Mouse (Mus musculus): ENCODE results near the gene Rtca.

Rtca gene

GRCm38 (mm10) chr3:116507772-116508351 is at the start of gene Rtca:
TSS of gene Rtca (minus strand) at chr3:116508208.
- peak; percentile 95 to 98 for DNase-seq (ENCODE audit: low spot score in 2 of 2)

- DNase-seq (ENCODE audit: low spot score in 2 of 2) = no peak
These were observed 43.4 kb upstream of the Rtca start for GRCm38 (mm10) chr3:116551362-116551761.

DNA sequence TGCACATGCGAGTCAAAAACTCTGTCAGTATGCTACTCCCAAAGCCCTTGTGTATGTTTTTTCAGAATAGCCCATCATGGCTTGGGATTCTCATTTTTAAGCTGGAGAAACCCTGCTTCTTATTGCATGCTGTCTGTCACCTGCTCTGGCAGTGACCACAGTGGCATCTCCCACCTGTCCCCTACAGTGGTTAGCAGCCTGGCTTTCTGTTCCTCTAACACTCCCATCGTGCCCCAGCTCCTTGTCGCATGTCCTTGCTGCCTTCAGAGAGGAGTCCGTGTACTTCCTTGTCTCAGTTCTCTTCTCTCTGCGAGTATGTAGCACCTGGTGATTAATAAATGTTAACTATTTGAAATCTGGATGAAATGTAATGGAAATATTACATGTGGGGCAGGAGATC is 39.4 kb upstream of the Rtca start:
- no peak for DNase-seq (ENCODE audit: low spot score in 2 of 2)

DNA sequence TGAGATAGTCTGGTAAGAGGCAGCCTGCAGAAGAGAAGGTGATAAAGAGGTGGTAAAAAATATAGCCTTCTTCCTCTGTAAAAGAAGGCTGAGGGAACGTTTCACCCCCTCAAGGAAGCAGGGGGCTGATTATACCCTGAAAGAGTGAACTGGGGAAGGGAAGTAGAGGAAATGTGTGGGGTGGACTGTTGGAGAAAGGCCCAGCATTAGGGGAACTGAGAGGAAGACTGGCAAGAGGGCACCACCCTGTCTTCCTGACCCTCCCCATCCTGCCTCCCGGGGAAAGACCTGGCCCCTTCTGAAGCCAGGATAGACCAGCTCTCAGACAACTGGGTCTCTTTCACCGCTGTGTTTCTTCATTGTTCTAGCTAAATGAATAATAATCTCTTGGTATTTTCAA is 34.5 kb upstream of the Rtca start:
- no peak for DNase-seq (ENCODE audit: low spot score in 2 of 2)

GRCm38 (mm10) chr3:116542070-116542469 is 34.1 kb upstream of the Rtca start:
- DNase-seq (ENCODE audit: low spot score in 2 of 2) = no peak

GRCm38 (mm10) chr3:116537200-116537573 is 29.2 kb upstream of the Rtca start:
- DNase-seq (ENCODE audit: low spot score in 2 of 2) = no peak

DNA sequence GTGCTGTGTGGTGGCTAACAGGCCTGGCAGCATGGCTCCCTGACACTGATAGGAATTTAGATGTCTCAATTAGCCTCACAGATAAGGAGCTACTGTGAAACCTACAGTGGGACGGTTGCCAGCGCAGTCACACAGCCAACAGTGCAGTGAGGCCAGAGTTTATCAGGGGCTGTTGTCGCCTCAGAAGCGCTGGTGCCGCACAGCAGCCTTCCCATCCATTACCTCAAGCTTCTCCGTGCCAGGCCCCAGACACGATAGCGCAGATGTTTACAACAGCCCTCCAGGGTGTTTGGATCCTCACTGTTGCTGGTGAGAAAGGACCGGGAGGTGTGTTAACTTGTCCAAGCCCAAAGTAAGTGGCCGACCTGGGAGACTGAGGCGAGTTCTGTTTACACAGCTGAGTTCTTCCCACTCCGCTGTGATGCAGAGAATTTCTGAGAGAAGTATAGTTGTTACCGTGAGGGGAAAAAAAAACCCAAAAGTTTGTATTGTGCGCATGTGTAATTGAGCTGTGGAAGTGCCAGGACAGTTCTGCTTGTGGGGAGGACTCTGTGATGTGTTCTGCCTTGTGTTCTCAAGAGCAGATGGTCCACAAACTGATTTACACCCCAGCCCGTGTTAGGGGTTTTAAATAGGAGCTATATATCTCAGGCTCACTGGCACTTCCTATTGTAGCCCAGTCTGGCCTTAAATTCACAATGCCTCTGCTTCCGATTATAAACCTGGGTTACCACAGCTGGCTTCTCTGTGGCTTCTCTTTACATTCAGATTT is 28.6 kb upstream of the Rtca start:
- no peak for DNase-seq (ENCODE audit: low spot score in 2 of 2)

GRCm38 (mm10) chr3:116530826-116531225 is 22.8 kb upstream of the Rtca start:
- DNase-seq (ENCODE audit: low spot score in 2 of 2) = no peak

DNA sequence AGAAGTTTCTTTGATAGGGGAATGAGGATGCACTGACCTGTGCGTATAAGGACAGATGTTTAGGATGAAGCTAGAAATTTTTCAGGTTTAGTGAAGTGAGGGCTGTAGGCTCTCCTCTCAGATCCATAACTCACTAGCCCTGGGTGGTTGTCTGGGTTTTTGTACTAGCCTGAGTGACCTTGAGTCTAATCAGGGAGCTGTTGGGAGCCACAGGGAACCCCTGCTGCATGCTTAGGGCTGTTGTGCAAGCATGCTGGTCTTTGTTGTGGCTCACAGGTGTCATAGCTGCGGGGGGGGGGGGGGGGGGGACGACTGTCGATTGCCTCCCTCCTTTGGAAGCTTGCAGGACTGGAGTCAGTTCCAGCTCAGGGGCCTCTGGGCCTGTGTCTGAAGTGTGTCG is 21.7 kb upstream of the Rtca start:
- DNase-seq (ENCODE audit: low spot score in 2 of 2) = no peak

DNA sequence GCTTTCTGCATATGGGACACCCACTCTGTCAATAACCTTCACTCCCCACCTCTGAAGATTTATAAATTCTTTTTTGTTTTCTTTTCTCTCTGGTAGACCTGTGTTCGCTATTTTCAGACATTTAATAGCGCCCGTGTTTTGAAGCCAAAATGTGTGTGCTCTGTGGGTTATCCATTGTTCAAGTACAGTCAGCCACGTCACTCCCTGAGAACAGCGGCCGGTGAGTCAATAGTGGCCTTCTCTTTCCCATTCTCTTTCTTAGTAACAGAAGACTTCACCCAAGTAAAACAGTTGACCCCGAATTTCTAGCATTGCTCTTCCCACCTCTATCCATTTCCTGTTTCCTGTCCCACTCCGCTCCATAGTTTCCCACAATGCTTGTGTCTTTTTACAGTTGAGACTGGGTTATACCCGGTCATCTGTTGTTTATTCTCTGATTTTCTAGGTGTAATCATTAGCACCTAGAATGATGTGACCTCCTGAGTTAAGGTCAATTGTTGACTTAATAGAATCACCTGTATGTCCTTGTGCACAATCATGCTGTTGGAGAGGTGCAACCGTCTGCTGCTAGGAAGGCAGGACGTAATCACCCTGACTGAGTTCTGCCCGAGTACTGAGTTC is 12.2 kb upstream of the Rtca start:
- DNase-seq (ENCODE audit: low spot score in 2 of 2) = no peak

DNA sequence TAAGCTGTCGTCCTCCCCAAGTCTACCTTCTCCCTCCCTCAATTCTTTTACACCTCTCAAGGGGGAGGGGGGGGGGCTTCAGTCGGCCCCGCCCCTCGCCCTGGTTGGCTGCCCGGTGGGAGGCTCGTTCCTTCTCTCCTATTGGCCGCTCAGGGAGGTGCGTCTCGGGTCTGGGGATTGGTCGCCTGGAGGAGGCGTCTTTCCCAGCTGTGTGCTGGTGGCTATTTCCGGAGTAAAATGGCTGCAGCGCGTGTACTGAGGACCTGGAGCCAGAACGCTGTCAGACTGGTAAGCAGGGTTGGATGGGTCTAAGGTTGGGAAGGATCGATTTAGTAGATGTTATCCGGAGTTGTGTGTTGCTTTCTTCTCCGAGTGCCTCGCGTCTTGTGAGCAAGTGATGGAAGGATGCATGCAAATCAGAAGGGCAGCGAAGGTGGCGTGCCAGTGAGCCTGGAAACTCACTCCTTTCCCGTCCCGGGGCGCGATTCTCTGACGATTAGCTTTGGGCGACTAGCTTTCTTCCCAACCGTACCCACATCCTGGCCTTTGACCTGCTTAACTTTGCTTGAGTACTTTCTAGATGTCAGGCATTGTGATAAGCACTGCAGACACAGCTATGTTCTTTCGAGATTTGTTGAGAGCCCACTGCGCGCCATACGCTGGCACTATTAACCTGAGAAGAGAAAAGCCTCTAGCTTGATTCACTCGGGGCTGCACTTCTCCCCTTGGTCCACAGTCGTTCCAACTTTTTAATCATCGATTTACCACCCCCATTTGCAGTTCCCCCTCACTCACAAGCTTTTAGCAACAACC is 5.1 kb upstream of the Rtca start, which contains the start of gene Dbt:
Dbt (plus strand) TSS at position 167 of the 813 bp plus-strand sequence.
- DNase-seq (ENCODE audit: low spot score in 2 of 2) = peak; percentile 60 to 87

GRCm38 (mm10) chr3:116512151-116512903 is 4.3 kb upstream of the Rtca start:
- no peak for DNase-seq (ENCODE audit: low spot score in 2 of 2)

DNA sequence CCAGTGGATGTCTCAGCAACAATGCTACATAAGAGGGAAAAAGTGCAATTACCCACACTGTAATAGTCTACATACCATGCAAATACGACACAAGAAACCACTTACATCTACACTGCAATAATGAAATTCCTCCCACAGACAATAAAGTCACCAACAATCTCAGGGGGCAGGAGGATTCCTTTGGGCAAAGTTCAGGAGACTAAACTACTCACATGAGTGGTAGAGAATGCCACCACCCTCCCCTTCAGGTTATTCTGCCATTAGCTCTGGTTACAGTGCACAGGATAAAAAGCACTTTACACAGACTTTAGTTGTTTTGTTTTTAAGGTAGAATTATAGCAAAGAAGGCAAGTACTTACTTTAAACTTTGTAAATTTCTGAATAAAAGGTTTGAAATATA is 12.3 kb downstream of the Rtca start:
- DNase-seq (ENCODE audit: low spot score in 2 of 2) = no peak

- no peak for DNase-seq (ENCODE audit: low spot score in 2 of 2)
These were observed 14.3 kb downstream of the Rtca start for GRCm38 (mm10) chr3:116493658-116494057.

DNA sequence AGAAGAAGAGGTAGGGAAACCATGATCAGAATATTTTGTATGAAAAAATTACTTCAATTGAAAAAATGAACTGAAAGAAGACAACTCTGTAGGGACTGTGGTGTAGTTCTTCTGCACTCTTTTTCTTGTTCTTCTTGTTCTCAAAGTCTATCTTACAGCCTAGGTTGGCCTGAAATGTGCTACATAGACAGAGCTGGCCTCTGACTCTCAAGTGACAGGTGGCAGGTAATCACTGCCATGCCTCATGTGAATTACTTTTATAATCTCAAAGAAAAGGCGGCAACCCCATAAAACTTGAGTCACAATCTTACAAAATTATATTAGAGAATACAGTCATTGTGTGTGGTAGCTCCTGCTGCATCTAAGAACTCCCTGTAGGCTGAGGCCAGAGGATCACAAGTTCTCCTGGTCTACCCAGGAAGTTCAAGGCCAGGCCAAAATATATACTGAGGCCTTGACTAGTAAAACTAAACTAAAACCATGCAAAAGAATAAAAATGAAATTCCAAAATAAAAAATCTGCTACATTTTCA is 16.0 kb downstream of the Rtca start:
- no peak for DNase-seq (ENCODE audit: low spot score in 2 of 2)

GRCm38 (mm10) chr3:116490920-116491319 is 17.1 kb downstream of the Rtca start:
- DNase-seq (ENCODE audit: low spot score in 2 of 2) = no peak

GRCm38 (mm10) chr3:116483271-116483670 is 24.7 kb downstream of the Rtca start:
- no peak for DNase-seq (ENCODE audit: low spot score in 2 of 2)

DNA sequence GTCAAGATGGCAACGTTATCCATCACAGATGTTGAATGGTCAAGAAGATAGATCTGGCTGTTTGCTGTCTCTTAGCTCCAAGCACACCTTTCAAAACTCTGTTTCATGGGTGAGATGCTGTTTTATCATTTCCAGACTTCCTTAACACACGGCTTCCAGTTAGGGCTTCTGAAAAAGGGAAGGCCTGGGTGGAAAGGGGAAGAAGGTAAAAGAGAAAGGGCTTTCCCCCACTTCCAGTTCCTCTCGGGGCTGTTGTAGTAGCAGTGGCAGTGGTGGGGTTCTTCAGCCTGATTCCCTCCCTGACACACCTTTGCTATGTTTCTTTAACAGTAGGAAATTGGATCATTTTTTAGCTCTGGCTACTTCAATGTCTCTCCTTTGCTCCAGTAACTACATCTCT is 25.3 kb downstream of the Rtca start:
- DNase-seq (ENCODE audit: low spot score in 2 of 2) = no peak

GRCm38 (mm10) chr3:116480937-116481336 is 27.1 kb downstream of the Rtca start:
- no peak for DNase-seq (ENCODE audit: low spot score in 2 of 2)

GRCm38 (mm10) chr3:116480119-116480518 is 27.9 kb downstream of the Rtca start:
- DNase-seq (ENCODE audit: low spot score in 2 of 2) = no peak

GRCm38 (mm10) chr3:116477351-116477750 is 30.7 kb downstream of the Rtca start:
- no peak for DNase-seq (ENCODE audit: low spot score in 2 of 2)

All from urinary bladder, postnatal 36 days (tissue).